Mouse (Mus musculus) brain, embryonic 14.5 days (tissue): ENCODE data around the gene Pcnt. TPM values are rescaled to one million over a fixed set of nuclear protein-coding genes. Genes with fewer than 3 reads are reported as not detected.

Source experiments
- DNase-seq: peaks from one replicate; pipeline ENCODE4 v3.0.0-alpha.2; 2011; ENCODE audit warnings: low read depth
- CTCF ChIP-seq: fragments of 200-500 bp; IDR thresholded peaks from 2 replicates; pipeline ENCODE4 v1.5.1; 2012; ENCODE audit warnings: inconsistent platforms, mild to moderate bottlenecking, moderate library complexity, borderline replicate concordance; ENCODE audit not compliant: insufficient read depth, insufficient read length; ENCODE audit errors: extremely low read depth
- POLR2A ChIP-seq: fragments of 200-500 bp; IDR thresholded peaks from 2 replicates; pipeline ENCODE4 v1.6.1; 2012; ENCODE audit warnings: mild to moderate bottlenecking, inconsistent platforms, borderline replicate concordance; ENCODE audit not compliant: poor library complexity, insufficient read depth, insufficient read length, severe bottlenecking; ENCODE audit errors: extremely low read depth
- polyA plus RNA-seq: library from polyadenylated mRNA; depleted of rRNA; stranded (reverse); fragments of >200 nt; gene quantifications from 2 replicates; pipeline ENCODE4 v1.2.3, GENCODE M21; 2012; rRNA removed

The Pcnt gene
- polyA plus RNA-seq, 1 experiment: 20.7 TPM

DNA sequence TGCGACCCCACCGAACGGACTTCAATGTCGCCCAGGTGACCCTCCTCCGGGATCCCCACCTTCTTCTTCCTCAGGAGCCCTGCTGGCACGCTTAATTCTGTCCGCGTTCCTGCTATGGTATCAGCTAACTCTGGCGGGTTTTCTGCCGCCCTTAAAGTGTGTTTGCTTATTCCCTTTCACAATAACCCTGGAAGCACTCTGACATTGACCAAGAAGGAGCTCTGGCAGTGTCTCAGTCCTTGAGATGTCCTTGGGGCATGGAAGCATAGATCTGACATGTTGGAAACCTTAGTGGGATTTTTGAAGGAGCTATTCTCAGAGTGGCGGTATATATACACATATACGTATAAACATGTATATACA, 97.1 kb downstream of the Pcnt start:
- DNase-seq: no peak
- TF ChIP-seq CTCF (no peak), POLR2A (no peak; the same call in 1 of the 2 replicates)

DNA sequence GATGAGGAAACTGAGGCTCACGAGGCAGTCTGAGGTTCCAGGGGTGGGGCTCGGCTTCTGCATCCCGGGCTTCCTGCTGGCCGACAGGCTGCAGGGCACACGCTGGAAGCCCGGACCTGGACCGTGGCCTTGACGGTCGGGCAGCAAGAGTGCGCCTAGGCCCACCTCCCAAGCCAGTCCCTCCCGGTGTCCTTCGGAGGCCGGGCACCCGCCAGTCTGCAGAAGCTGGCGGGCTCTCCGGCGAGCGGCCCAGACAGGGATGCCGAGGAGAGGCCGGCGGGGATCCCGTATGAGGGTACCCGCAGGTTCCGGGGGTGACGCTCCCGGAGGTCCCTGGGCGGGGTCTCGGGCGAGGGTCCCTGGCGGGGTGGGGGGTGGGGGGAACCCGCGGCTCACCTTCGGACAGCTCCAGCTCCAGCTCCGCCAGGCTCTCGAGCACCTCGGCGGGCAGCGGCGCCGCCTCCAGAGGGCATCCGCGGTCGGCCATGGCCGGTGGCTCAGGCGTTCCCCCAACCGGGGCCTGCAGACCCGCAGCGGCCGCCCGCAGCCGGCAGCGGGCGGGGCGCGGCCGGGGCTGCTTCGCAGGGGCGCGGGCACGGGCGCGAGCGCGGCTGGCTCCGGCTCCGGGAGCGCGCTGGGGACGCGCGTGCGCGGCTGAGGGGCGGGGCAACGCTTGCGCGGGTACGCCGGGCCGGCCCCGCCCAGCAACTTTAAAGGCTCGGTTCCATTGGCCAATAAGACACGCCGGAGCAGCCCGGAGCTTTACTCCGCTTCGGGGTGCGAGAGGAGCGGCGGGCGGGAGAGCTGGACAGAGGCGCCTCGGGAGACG, 97.7 kb downstream of the Pcnt start, which contains the start of gene Dip2a:
Gene Dip2a, minus strand, starts transcription at position 581 of the 829 bp plus-strand sequence.
- peak; percentile 97 for DNase-seq
- TF ChIP-seq CTCF: no peak
- TF ChIP-seq POLR2A: peak; percentile 79

DNA sequence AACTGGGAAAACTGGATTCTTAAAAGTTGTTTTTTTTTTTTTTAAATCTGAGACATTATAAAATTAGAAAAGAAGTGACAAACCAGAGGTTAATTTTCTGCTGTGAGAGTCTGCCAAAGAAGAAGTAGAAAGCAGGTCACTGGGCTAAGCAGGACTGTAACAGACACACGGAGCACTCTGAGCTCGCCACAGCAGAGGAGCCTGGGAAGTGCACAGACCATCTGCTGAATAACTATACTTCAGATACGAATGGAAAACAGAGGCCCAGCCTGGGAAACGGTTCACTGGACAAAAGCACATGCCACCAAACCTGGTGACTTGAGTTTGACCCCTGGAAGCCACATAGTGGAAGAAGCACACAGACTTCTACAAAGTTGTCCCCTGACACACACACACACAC, 108.2 kb downstream of the Pcnt start:
- no peak for DNase-seq
- no peak for TF ChIP-seq POLR2A
- TF ChIP-seq CTCF: no peak

DNA sequence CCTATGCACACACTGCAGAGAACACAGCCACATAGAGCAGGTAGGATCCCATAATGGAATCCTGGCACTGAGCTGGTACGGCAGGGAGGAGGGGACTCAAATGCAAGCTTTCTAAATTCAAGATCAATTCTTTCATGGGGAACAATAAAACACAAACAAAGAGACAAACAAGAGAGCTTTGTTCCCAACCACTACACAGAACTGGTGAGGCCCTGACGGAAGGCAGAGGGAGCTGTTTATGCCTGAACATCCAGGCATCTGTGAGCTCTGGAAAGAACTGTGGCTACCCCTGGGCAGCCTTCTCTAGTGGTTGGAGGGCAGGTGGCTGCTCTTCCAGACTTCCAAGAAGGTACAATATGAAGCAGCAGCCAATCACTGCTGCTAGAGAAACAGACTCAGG, 110.5 kb downstream of the Pcnt start:
- no peak for DNase-seq

DNA sequence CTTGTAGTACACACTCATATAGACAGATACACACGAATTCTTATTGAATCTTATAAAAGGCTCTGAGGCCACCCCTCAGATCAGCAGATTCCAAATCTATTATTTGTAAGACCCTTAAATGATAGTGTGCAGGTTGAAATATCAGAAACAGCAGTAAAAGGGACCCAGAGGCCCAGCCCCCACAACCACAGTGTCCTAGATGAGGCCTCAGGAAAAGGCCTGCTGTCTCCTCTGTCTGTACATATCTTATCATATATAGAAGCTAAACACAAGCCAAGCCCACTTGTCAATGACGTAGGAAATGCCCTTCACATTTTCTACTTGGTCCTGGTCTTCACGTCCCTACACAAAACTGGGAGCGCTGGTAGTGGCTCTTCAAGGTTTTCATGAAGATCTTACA, 113.5 kb downstream of the Pcnt start:
- no peak for TF ChIP-seq CTCF
- no peak for TF ChIP-seq POLR2A
- DNase-seq: no peak

More for the DNA sequence above, 110.5 kb downstream of the Pcnt start:
- TF ChIP-seq POLR2A (no peak), CTCF (no peak)

DNA sequence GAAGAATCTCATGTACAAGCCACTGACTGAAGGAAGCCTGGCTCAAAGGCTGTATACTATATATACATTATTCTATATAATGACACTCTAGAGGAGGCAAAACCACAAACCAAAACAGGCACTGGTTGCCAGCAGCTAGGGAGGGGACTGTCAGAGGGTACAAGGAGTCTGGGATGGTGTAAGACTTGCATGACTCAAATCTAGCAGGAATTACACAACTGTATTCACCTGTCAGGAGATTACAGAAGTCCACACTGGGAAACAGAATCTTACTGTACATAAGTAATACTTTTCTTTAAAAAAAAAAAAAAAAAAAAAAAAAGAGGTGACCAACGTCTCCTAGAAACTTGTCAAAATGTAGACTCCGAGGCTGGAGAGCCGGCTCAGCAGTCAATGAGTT, 114.0 kb downstream of the Pcnt start:
- TF ChIP-seq CTCF (no peak), POLR2A (no peak)

DNA sequence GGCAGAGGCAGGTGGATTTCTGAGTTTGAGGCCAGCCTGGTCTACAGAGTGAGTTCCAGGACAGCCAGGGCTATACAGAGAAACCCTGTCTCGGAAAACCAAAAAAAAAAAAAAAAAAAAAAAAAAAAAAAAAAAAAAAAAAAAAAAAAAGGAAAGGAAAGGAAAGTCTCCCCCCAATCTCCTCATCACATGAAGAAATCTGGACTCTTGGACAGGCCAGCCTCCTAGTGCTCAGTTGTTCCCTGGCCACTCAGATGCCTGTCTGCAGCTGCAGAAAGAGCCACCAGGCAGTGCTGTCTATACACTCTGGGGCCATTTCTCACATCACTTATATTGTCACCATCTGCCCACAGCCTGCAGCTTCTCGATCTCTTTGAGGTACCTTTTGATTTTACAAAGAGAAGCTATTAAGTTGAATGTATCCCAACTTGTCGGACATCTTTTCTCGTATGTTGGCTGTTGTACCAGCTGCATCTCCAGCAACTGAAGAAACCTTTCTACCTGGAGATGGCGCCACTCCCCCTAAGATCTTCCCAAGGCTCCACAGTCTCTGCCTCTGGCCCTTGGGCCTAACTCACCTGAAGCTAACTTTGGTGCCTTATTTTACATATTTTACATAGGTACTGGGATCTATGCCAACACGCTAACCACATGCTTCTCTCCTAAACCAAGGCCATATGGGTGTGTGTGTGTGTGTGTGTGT, 116.1 kb downstream of the Pcnt start:
- DNase-seq: peak; percentile 28

More for the DNA sequence above, 114.0 kb downstream of the Pcnt start:
- DNase-seq: no peak

DNA sequence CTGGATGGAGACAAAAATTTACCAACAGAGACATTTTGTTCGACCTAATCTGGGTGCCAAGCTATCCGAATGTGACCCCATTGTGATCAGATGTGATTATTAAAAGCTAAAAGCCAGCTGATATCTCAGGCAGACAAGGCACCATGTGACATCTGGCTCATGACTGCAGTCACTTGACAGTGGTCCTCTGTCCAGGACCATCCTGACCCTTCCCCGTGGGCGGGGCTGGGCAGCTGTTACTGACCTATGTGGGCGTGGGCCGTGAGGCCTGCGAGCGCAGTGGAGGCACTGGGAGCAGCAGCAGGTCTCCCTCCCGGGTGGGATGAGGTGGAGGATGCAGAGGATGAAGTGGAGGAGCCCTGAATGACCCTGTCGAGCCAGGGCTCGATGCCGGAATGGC, 125.0 kb downstream of the Pcnt start:
- TF ChIP-seq POLR2A (no peak), CTCF (no peak)

More for the DNA sequence above, 116.1 kb downstream of the Pcnt start:
- TF ChIP-seq POLR2A (no peak), CTCF (peak; percentile 35; the same call in 1 of the 2 replicates)

DNA sequence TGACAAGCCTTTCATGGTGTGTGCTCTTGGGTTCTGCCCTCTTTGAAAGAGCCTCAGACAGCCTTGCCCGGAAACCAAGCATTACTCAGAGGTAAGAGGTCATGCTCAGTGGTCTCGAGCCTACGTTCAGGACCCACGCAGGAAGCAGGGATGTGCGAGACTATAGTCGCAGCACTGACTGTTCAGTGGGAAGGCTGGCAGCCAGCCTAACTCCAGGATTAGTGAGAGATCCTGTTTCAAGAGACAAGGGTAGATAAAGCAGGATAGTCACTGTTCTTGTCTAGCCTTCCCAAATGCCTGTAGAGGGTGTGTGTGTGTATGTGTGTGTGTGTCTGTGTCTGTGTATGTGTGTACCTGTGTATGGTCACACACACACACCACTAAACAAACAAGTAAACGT, 126.4 kb downstream of the Pcnt start:
- peak; percentile 5 for DNase-seq
- TF ChIP-seq CTCF (no peak), POLR2A (no peak)

More for the DNA sequence above, 125.0 kb downstream of the Pcnt start:
- no peak for DNase-seq

DNA sequence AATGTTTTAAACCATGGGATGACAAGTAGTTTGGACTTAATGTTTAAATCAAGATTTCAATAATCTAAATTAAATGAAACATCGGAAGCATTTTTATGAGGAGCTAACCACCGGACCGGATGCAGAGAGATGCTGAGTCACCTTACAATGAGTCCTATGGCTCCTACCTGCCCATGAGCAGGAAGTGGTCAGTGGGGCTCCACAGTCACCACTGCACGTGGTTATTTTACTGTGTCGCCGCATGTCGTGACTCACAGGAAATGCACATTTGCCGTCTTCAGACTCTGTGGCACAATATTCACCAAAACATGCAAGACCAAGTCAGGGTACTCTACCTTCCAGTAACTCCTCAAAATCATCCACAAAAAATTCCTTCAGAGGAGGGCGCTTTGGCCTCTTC, 135.8 kb downstream of the Pcnt start:
- no peak for DNase-seq

More for the DNA sequence above, 135.8 kb downstream of the Pcnt start:
- no peak for TF ChIP-seq POLR2A
- TF ChIP-seq CTCF: no peak

Other genes with a start within 250 kb of the Pcnt start
- gene Prmt2, start 204.9 kb downstream of the Pcnt start, polyA plus RNA-seq: 273 and 287 TPM in 2 replicates
- gene S100b, start 188.9 kb downstream of the Pcnt start, polyA plus RNA-seq: 0.62 and 1.8 TPM in 2 replicates
- gene Dip2a, start 97.5 kb downstream of the Pcnt start, polyA plus RNA-seq: 38.3 and 43.2 TPM in 2 replicates
- gene AC141477.1, start 2.3 kb downstream of the Pcnt start, polyA plus RNA-seq: not detected in 2 replicates
- not detected in 2 replicates for gene 2610028H24Rik, start 6.3 kb upstream of the Pcnt start, polyA plus RNA-seq
- 59.7 and 61.8 TPM in 2 replicates for gene Mcm3ap, start 26.1 kb upstream of the Pcnt start, polyA plus RNA-seq
- 3.7 and 4.3 TPM in 2 replicates for gene Ybey, start 26.3 kb upstream of the Pcnt start, polyA plus RNA-seq
- gene Lss, start 88.8 kb upstream of the Pcnt start, polyA plus RNA-seq: 51.4 and 57.8 TPM in 2 replicates
- 0.36 and 0.39 TPM in 2 replicates for gene Spatc1l, start 119.5 kb upstream of the Pcnt start, polyA plus RNA-seq
- 0.03 and 0.04 TPM in 2 replicates for gene Ftcd, start 132.9 kb upstream of the Pcnt start, polyA plus RNA-seq
- gene Col6a2, start 180.8 kb upstream of the Pcnt start, polyA plus RNA-seq: 28.1 and 49.8 TPM in 2 replicates